7 mouse cellular contexts compared by ENCODE assay signal in genomic region chr7:133638306-133638705, GRCm38 (mm10). TPM values are rescaled to one million over a fixed set of nuclear protein-coding genes. Genes with fewer than 3 reads are reported as not detected.
A peak's percentile ranks its signal among the peaks of the same experiment; 100 is the strongest.
DNase-seq lines count a peak whose midpoint lies in the region; ATAC-seq and TF ChIP-seq lines count a peak whose summit lies in the region.

No protein-coding gene starts in this region.

- TF ChIP-seq CTCF in lung, postnatal 0 days (IDR thresholded peaks at IDR 0.05), result no peak

- no peak for TF ChIP-seq EP300 in lung, postnatal 0 days (IDR thresholded peaks at IDR 0.05)

- H3K27me3 ChIP-seq in lung, postnatal 0 days (replicated peaks; ENCODE audit: insufficient read depth, low read length), result no peaks in the 10 kb centered on the region

- no peaks in the 10 kb centered on the region for H3K4me1 ChIP-seq in lung, postnatal 0 days (ENCODE audit: insufficient read depth, low read depth, low read length)

- peak overlapping the region; percentile 94 for H3K4me3 ChIP-seq in lung, postnatal 0 days (ENCODE audit: low read depth, low read length)

- no peaks in the 10 kb centered on the region for H3K9me3 ChIP-seq in lung, postnatal 0 days (ENCODE audit: low read length)

- no peak for ATAC-seq in lung, postnatal 0 days

- H3K27ac ChIP-seq in lung, postnatal 0 days (ENCODE audit: low read length), result peak overlapping the region; percentile 95

- H3K9ac ChIP-seq in lung, postnatal 0 days (replicated peaks; ENCODE audit: low read depth), result peak overlapping the region; percentile 96

- peaks cover 10% of the 10 kb centered on the region; the same call in 1 of the 2 replicates for H3K36me3 ChIP-seq in lung, postnatal 0 days (ENCODE audit: insufficient read depth, low read length)

- peak; percentile 6 for DNase-seq in ovary, postnatal 14 days (ENCODE audit: low spot score)
- no peak for DNase-seq in ovary, postnatal 36 days (ENCODE audit: low spot score)
- peak; percentile 27 for DNase-seq in adrenal gland, postnatal 25 days
- peak; percentile 34 for DNase-seq in fibroblast of lung, adult 2 months (ENCODE audit: low read depth)
- peak; percentile 20 for DNase-seq in kidney, adult 18-20 months
- DNase-seq in lung, postnatal 0 days (ENCODE audit: low spot score), result peak; percentile 55
- DNase-seq in gastrocnemius, postnatal 25 days, result no peak

- H3K4me2 ChIP-seq in lung, postnatal 0 days (replicated peaks; ENCODE audit: low read depth, low read length), result peak overlapping the region; percentile 85

- WGBS in lung, postnatal 0 days, result 6% methylated on average over 13 of the region's 13 CpGs

RNA-seq across cellular contexts. Expression of gene Edrf1, which starts 1.0 kb away (rescaled TPM):
- 20.7 and 22.8 TPM in 2 replicates for total RNA-seq in adrenal gland, postnatal 25 days (2021)
- 9.5 and 10.0 TPM in 2 replicates for polyA plus RNA-seq in lung, postnatal 0 days (2015; fragmentation: Nextera tagmentation; extraction: Ambion mirVana)
- 1 to 10 TPM; 7.7 to 9.6 TPM for total RNA-seq in gastrocnemius, postnatal 25 days (2021)

RNA-seq across cellular contexts. Expression of gene Tex36, which starts 36.3 kb away (rescaled TPM):
- not detected in 2 replicates for total RNA-seq in adrenal gland, postnatal 25 days (2021)
- not detected in 2 replicates for polyA plus RNA-seq in lung, postnatal 0 days (2015; fragmentation: Nextera tagmentation; extraction: Ambion mirVana)
- not detected for total RNA-seq in gastrocnemius, postnatal 25 days (2021)

RNA-seq across cellular contexts. Expression of gene Mmp21, which starts 41.6 kb away (rescaled TPM):
- total RNA-seq in adrenal gland, postnatal 25 days (2021), result not detected in 2 replicates
- 0.14 TPM in 1 of 2 replicates, not detected in the other for polyA plus RNA-seq in lung, postnatal 0 days (2015; fragmentation: Nextera tagmentation; extraction: Ambion mirVana)
- not detected for total RNA-seq in gastrocnemius, postnatal 25 days (2021)

Comparison
In these comparisons a context has a peak if more than half of its experiments do, and no peak if none do; other contexts are left out.
1. DNase-seq: peak in ovary, postnatal 14 days (single experiment), adrenal gland, postnatal 25 days (single experiment), fibroblast of lung, adult 2 months (single experiment), kidney, adult 18-20 months (single experiment) and lung, postnatal 0 days (single experiment); none in ovary, postnatal 36 days (single experiment) and gastrocnemius, postnatal 25 days (single experiment).